Mouse (Mus musculus) liver, adult (tissue): ENCODE measurements around the gene Gm6034.
"Not testable (repeated sequence)": the region's sequence is repeated elsewhere in the genome, so short reads cannot be mapped to it uniquely, and the experiment has no call there.

Experiments
- GATA4 ChIP-seq: IDR thresholded peaks from 2 replicates; pipeline ENCODE4 v1.6.1; 2014; ENCODE audit warnings: mild to moderate bottlenecking, low read length; ENCODE audit not compliant: insufficient replicate concordance

The Gm6034 gene

DNA sequence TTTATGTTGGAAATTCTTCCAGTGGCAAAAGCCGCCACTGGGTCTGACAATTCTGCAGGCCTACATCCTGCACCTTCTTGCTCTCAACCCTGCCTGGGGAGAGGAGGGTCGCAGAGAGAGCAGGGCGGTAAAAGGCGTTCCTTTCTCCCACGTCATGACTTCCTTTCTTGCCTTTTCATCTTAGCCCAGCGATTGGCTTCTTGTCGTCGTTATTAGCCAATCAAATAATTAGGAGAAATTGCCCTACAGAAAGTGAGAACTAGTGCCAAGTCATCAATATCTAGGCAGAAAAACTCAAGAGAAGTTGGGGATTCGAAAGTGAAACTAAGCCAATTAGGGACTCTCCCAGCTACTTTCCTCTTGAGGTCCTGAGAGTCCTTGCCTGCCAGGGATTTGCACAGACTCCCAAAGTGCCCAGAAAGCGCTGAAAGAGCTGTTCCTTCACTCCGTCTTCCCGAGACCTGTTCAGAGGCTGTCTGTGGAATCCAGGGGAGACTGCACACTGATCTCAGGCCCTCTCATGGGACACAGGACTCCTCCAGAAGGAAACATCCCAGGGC, at the start of gene Gm6034, which contains the start of gene H2-T22:
Gm6034 (plus strand) TSS at position 352 of the 560 bp plus-strand sequence.
H2-T22 (minus strand) TSS at position 138 of the 560 bp plus-strand sequence.
- TF ChIP-seq GATA4 = not testable (repeated sequence)

DNA sequence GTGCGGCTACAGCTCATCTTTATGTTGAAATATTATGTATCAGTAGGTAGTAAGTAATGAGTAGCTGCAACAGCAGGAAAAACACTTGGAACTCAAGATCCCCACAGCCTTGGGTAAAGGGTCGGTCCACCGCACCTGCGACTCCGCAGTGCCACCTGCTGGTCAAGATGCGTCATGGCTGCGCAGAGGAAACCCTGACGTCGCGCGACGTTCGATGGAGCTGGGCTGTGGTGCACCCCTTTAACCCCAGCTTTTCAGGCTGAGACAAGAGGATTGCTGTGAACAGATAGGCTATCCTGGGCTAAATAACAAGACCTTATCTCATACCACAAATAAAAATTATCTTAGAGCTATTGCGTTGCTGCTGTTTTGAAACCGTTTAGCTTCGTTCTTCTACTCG, 49.1 kb upstream of the Gm6034 start:
- TF ChIP-seq GATA4 = no peak

DNA sequence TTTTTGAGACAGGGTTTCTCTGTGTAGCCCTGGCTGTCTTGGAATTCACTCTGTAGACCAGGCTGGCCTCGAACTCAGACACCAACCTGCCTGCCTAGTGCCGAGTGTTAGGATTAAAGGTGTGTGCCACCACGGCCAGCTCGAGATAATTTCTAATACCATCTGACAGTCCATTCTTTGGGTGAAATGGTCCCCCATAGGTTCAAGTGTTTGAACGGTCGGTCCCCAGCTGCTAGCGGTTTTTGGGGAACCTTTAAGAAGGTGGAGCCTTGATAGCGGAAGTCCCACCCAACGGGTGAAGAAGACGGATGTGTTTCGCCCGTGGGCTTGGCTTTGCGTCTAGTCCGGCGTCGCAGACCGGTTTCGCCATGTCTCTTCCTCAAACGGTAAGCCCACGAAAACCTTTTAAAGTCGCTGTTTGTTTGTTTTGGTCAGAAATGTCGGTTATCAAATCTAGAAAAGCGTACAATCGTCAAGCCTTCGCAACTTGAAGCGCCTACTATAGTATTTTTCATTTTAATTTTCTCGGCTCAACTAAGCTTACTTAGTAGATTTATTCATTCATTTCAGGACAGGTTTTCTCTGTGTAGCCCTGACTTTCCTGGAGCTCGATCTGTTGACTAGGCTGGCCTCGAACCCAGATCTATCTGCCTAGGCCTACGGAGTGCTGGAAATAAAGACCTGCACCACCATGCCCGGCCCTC, 48.4 kb upstream of the Gm6034 start:
- no peak for TF ChIP-seq GATA4

DNA sequence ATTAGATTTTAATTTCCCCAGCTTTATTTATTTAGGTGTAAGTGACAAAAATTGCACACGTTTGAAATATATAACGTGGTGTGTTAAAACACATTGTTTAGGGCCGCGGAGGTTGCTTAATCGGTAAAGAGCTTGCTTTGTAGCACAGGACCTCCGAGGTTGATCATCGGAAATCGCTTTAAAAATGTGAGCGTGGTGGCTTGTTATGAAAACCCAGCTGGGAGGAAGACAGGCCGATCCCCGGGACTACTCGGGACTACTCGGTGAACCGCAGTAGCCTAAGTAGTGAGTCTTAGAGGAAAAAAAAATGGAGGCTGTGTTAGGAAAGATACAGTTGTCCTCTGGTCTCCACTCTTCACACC, 47.9 kb upstream of the Gm6034 start:
- no peak for TF ChIP-seq GATA4

DNA sequence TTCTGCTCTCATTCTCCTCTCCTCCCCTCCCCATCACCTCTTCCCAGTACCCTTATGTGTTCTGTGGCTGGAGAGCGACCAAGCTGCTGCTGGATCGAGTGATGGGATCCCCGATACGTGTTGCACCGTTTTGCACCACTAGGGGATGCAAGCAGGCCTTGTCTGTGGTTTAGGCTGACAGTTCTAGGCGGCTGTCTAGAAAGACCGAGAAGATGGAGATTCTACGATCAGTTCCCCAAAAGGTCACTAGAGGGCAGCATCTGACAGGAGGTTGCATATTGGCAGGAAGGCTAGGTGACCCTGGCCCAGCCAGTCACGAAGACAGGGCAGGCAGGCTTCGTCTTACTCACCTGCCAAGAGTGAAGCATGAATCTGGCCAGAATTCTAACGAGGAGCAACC, 45.8 kb upstream of the Gm6034 start:
- TF ChIP-seq GATA4 = no peak

DNA sequence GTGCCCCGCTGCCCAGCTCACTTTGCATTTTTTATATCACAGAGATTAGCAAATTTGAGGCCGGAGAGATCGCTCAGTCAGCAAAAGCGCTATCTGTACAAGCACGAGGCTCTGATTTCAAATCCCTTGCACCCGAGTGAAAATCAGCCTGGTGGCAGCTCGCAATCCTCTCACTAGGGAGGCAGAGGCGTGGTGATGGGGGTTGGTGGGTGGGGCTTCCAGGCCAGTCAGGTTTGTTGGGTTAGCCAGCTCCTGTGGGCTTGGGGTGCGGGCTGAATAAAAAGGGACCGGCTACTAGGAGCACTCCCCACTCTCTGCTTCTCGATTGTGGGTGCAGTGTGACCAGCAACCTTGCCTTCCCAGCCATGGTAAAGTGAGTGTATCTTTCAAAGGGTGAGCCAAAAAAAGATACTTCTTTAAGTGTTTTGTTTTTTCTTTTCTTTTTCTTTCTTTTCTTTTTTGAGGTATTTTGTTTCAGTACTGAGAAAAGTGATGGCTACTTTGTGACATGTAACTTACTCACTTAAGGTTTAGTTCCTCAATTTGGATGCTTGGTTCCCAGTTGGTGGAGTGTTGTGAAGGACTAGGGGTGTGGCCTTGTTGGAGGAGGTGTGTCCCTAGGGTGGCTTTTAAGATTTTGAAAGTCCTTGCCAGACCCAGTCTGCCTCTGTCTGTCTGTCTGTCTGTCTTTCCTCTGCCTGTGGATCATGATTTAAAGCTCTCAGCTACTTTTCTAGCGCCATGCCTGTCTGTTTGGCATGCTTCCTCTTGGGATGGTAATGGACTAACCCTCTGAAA, 44.8 kb upstream of the Gm6034 start:
- TF ChIP-seq GATA4 = peak; percentile 63; the same call in 1 of the 2 replicates

DNA sequence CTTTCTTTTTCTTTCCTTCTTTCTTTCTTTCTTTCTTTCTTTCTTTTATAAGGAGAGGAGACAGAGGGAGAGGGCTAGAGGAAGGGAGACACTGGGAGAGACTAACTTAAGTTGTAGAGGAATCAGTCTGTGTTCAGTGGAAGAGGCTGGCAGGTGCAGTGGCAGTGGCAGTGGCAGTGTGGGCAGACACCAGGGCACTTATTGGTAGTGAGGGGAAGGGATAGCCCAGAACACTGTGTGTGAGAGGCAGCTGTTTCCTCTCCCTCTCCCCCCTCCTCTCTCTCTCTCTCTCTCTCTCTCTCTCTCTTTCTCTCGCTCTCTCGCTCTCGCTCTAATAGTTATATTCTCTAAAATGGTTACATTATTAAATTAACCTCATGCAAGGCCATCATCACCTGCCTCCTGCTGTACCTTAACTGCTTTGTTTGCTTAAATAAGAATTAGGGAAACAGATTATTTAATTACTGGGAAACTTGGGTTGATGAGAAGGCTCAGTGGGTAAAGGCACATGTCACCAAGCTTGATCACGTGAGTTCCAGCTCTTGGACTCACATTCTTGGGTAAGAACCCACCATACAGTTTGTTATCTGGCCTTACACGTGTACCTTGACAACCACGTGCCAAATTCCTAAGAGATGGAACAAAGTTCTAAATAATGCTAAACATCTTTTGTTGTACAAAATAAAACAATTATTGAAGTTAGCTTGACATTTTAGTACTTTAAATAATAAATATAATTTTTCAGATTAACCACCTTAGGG, 44.0 kb upstream of the Gm6034 start:
- TF ChIP-seq GATA4 = no peak

DNA sequence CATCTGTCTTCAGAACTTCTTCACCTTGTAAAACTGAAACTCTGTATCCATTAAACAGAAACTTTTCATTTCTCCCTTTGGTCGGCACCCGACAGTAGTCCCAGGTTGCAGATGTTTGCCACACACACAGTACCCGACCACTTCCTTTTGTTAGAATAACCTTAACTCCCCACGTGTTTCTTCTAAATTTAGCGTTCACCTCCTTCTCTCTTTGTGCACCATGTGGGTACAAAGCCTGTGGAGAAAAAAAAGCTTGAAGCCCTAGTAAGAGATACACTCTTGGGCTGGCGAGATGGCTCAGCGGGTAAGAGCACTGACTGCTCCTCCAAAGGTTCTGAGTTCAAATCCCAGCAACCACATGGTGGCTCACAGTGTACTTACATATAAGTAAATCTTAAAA, 43.4 kb upstream of the Gm6034 start:
- TF ChIP-seq GATA4 = no peak

DNA sequence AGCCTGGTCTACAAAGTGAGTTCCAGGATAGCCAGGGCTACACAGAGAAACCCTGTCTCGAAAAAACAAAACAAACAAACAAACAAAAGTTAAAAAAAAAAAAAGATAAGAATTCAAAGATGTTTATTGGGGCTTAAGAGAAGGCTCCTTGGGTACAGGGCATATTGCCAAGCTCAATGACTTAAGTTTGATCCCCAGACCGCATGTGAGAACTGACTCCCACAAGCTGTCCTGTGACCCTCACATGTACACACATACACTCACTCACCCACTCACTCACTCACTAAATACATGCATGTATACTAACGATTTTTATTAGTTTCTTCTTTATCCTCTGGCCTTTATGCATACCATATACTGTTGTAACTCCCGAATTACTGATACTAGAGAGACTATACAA, 42.4 kb upstream of the Gm6034 start:
- no peak for TF ChIP-seq GATA4

DNA sequence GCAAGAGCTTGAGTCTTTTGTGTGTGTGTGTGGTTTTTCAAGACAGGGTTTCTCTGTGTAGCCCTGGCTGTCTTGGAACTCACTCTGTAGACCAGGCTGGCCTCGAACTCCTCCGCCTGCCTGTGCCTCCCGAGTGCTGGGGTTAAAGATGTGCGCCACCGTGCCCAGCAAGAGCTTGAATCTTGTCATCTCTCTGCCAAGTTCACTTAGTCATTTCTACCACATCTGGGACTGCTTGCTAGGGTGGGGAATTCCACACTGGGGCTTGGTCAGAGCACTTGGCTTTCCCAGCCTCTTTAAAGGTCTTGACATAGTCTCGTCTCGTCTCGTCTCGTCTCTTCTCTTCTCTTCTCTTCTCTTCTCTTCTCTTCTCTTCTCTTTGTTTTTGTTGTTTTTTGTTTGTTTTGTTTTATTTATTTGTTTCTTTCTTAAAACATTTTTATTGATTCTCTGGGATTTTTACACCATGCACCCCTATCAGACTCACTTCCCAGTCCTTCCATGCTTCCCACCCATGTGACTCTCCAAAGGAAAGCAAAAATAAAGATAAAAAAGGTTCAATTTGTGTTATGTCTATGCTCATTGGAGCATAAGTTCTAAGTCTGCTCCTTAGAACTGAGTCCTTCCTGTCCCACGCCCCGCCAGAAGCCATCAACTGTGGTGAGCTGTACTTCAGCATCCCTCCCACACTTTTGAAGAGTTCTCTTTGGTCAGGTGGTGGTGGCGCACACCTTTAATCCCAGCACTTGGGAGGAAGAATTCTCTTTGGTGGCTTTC, 41.5 kb upstream of the Gm6034 start:
- TF ChIP-seq GATA4 = no peak

DNA sequence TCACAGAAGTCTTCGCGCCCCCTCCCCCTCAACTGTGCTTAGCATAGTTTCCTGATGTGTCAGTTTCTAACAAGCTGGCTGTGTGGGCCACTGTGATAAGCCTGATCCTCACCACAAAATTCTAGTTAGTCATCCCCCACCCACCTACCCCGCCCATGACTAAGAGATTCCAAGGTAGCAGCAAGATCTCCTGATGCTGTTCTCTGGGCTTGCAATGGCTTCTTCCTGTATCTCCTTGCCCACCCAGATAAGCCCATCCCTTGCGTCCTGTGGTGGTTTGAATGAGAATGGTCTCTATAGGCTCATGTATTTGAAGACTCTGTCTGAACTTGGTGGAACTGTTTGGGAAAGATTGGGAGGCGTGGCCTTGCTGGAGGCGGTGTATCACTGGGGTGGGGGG, 40.8 kb upstream of the Gm6034 start:
- TF ChIP-seq GATA4 = no peak

DNA sequence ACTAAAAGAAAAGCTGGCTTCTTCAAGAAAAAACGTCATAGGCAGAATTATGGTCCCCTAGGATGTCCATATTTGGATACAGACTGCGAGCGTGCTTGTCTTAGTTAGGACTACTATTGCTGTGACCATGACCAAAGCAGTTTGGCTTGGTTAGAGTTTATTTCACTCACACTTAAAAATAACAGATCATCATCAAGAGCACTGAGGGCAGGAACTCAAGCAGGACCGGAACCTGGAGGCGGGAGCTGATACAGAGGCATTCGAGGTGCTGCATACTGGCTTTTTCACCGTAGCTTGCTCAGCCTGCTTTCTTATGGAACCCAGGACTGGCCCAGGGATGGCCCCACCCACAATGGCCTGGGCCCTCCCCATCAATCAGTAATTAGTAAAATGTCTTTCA, 39.4 kb upstream of the Gm6034 start:
- no peak for TF ChIP-seq GATA4

DNA sequence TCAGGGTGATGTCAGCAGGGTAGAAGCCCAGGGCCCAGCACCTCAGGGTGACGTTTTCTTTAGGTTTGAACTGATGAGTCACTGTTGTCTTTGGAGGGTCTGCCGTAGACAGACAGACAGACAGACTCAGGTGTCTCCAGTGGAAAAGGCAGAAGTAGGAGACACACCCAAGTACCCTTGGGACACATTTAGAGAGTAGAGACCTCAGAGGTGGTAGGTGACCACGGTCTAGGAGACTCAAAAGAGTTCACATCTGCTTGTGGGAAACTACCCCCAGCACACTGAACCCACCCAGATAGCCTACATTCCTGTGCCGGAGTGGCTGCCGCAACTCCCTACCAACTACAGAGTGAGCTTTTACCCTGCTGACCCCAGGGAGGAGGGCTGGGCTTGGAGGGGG, 27.8 kb upstream of the Gm6034 start:
- no peak for TF ChIP-seq GATA4

DNA sequence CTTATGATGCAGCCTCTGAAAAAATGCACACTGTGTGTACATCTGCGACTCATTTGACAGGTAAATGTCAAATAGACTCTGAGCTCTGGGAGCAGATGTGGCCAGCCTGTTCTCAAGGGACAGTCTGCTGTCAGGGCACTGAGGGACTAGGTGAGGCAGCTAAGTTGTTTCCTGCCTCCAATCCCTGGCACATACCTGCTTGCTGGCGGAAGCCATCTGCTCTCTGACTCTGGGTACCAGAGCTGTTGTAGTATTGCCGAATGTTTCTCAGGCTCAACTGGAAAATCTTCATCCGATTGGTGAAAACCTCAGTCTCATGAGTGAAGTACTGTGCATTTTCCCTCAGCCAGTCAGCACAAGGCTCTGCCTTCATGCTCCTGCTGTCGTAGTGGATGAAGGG, 25.7 kb upstream of the Gm6034 start:
- TF ChIP-seq GATA4 = no peak

DNA sequence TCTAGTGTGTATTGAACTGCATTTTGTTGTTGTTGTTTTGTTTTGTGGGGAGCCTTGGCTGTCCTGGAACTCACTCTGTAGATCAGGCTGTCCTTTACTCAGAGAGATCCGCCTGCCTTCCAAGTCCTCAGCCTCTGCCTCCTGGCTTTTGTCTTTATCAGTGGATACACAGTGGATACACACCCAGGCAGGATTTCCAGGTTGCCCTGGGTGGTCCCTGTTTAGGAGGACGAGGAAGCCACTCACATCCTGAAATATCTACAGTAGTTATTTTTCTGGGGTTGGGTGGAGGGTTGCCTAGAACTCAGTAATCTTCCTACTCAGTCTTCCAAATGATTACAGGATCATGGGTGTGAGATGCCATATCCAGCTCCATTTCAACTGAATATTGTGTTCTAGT, 23.8 kb upstream of the Gm6034 start:
- TF ChIP-seq GATA4 = peak; percentile 92
